Mouse (Mus musculus) adrenal gland, postnatal 36 days (tissue): Measurements from ENCODE around the gene Klhdc4. TPM values are rescaled to one million over a fixed set of nuclear protein-coding genes. Genes with fewer than 3 reads are reported as not detected.

Experiments
- DNase-seq, 2 experiments: peaks; one replicate each; pipeline ENCODE4 v3.0.0; 2021; ENCODE audit warnings: mixed read lengths in 1 of 2
- total RNA-seq, 2 experiments: library from RNA; stranded (reverse); gene quantifications; 2 replicates each; pipeline ENCODE4 v1.2.3; 2021

Gene Klhdc4
- total RNA-seq, 2 experiments from 2014 or later, result 22.7 to 23.1 TPM

DNA sequence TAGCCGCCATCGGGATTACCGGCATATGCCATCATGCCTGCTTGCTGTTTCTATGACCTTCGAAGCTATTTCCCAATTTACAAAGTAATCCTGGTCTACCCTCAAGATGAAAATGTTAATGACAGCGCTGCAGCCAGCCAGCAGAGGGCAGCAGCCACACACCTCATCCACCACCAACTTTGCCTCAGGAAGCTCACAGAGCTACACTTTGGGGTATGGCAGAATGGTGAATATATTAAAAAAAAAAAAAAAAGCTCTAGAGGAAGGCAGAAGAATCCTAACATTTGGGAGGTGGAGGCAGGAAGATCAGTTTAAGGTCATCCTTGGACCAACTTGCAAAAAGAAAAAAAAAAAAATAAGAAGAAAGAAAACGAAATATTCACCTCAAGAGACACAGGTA, 20.6 kb upstream of the Klhdc4 start:
- DNase-seq, result peak; percentile 82 to 84

DNA sequence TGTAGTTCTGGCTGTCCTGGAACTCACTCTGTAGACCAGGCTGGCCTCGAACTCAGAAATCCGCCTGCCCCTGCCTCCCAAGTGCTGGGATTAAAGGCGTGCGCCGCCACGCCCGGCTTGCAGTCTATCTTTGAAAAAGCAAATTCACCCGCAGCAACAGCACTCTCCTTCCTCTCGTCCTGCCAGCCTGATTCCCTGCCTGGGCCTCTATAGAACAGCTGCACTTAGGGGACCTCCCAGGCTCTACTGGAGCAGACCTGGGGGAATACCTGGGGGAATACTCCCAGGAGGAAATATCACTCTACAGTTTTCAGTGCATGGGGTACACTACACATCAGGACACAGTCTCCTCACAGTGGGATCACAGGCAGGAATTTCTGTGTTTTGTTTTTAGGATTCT, 19.9 kb upstream of the Klhdc4 start:
- DNase-seq, result no peak

DNA sequence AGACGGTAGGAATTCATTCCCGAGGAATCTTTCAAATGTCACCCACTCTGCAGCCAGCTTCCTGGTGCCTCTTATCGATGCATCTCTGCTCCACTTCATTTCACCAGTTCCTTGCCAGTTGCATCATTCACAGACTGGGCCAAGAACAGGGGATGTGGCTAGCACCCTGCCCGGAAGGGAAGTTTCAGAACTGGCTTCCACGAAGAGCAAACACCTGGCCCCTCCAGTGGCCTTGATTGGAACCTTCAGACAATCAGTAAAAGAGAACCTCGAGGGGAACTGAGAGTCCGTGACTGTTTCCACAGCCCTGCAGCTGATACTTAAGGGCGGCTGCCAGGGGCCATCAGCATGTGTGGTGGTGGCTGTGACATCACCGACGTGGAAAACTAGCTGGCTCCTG, 19.1 kb upstream of the Klhdc4 start:
- peak in 1 of 2 experiments; percentile 15 for DNase-seq

DNA sequence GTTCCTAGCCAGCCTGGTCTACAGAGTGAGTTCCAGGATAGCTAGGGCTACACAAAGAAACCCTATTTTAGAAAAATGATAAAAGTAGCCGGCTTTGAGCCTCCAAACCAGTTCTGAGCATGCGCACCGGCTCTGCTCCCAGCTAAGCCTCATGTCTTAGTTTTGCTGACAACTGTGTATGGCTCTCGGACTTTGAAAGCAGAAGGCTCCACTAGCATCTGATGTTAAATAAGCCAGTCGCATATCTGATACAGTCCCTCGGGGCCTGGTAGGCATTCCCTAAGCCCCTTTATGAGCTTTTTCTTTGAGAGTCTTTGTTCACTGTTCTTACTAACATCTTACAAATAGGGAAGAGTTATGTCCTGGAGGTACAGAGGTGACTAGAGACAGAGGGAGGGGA, 18.6 kb upstream of the Klhdc4 start:
- DNase-seq, result no peak

DNA sequence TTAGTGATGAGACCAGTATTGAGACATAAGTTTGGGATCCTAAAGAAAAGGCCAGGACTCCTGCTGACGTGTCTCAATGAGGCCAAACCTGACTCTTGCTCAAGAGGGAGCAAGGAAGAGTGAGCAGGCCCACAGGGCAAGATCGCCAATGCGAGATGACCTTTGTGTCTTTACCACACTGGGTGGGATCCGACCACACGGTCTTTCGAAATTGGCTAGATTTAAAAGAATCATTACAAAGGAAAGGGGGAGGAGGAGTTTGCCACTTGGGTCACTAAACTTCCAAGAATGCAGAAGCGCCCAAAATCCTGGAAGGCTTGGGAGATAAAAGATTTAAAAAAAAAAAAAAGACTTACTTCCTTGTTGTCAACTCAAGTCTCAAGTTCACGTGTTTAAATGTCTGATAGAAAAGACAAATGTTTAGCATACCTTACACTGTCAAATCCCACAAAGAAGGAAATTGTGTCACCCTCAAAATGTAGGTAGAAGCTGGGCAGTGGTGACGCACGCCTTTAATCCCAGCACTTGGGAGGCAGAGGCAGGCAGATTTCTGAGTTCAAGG, 18.0 kb upstream of the Klhdc4 start:
- no peak for DNase-seq

DNA sequence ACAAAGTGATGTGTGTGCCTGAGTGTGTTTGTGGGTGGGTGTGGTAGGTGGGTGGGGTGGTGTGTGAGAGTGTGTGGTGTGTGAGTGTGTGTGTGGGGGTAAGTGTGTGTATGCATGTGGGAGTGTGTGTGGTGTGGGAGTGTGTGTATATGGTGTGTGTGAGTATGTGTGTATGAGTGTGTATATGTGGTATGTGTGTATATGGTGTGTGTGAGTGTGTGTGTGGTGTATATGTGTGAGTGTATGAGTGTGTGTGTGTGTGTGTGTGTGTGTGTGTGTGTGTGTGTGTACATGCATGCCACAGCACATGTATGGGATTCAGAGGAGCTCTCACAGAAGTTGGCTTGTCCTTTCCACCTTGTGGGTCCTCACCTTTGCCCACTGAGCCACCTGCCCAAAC, 17.4 kb upstream of the Klhdc4 start:
- no peak for DNase-seq

DNA sequence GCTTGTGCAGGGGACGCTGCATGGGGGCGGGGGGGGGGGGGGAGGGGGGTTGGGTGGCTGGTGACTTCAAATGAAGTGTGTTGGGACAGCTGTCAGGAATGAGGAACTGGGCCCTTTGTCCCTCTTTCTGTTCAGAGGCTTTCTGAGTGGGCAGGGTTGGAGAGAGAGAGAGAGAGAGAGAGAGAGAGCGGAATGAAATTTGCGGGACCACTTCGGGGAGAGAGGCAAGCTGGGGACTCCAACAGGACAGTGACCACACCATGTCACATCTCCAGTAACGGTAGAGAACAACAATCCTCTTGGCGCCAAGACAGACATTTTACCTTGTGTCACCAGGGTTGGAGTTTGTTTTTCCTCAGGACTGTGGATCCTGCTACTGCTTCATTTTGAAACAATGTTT, 15.4 kb upstream of the Klhdc4 start:
- no peak for DNase-seq

DNA sequence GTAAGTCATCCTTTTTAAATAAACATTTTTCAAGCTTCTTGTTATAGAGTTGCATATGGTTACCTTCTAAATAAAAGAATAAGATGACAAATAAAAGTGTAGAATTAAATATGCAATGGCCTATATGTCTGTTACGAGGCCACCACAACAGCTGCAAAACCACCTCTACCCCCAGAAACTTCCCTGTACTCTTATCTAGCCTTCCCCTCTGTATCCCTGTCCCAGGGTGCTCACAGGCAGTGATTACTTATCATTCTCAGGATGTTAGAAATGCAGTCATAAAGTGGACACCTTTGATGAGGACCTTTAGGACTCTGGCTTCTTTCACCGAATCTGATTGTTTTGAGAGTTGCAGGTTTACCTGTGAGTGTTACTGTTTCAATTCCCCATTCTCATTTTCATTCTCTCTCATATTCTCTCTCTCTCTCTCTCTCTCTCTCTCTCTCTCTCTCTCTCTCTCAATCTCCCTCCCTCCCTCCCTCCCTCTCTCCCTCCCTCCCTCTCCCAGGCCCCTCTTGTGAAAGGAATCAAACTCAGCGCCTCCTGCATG, 13.9 kb upstream of the Klhdc4 start:
- no peak for DNase-seq

DNA sequence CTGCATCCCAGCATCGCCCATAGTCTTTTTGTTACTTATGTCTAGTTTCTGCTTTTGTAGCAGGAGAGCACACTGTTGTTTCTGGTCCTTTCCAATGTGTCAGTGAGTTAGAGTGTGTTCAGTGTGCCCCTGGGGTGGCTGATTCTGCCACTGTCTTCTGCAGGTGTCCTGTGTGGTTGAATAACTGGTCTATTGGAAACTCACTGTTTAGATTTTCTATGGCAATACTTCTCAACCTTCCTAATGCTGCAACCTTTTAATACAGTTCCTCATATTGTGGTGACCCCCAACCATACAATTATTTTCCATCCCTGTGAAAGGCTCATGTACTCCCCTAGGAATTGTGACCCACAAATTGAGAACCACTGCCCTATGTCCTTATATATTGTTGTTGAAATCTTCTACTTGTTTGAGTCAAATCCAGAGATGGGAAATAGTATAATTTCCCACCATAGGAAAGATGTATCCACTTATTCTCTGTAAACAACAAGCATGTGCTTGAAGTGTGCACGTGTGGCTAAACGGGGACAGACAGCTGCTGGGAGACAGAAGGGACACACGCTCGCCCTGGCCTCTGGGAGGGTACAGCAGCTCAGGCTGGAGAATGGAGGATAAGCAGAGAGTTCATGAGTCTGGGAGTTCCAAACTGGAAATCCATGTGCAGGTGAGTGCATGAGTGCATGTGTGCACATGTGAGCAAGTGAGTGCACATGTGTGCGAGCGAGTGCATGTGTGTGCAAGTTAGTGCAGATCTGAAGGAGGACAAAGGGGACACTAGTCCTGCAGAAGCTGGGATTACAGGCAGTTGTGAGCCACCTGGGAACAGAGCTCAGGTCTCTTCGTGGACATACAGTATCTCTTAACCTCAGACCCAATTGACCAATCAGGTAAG, 12.9 kb upstream of the Klhdc4 start:
- no peak for DNase-seq

DNA sequence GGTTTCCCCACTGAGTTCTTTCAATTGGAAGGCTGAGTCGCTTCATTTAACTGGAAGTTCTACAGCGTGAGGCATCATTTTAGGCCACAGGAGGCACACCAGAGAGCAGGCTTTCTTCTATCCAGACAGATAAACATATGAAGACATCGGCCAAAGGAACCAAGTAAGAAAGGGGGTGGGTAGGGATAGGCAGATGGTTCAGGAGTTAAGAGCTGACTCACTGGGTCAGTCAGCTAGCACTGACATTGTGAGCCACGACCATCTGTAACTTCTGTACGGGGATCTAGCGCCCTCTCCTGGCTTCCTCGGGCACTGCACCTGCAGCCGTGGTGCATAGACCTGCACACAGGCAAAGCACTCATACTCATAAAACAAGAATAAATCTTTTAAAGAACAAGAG, 11.9 kb upstream of the Klhdc4 start:
- peak; percentile 66 to 75 for DNase-seq

DNA sequence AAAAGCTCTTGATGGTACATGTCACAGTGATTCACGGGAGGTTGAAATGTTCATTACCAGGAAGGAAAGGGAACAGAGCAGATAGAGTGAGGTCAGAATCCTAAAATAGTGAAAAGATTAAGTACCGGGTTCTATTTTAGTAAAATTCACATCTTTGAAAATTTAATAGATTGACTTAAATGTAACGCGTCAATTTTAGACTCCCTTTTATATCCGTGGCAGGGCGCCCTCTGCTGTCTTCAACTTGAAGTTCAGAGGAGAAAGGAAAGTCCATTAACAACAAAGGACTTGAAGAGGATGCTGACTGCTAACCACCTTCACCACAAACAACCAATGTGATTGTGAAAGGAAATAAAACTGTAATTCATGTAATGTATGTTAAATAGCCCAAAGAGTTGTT, 3.1 kb upstream of the Klhdc4 start:
- peak; percentile 71 to 78 for DNase-seq

DNA sequence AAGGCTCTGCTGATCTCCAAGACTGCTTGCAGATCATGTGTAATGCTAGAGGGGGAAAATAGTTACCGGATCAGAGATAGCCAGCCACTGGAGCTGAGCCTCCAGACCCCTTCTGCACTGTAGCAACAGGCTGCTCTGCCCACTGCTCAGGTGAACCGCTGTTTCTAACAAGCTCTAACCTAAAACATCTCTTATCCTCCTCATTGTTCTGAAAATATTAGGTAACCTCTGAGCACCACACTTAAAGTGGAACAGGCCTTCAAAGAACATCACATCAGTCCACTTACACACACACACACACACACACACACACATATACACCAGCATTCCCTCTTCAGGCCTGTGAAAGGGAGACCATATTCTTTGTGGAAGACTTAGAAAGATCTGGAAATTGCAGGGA, 2.7 kb upstream of the Klhdc4 start:
- no peak for DNase-seq

DNA sequence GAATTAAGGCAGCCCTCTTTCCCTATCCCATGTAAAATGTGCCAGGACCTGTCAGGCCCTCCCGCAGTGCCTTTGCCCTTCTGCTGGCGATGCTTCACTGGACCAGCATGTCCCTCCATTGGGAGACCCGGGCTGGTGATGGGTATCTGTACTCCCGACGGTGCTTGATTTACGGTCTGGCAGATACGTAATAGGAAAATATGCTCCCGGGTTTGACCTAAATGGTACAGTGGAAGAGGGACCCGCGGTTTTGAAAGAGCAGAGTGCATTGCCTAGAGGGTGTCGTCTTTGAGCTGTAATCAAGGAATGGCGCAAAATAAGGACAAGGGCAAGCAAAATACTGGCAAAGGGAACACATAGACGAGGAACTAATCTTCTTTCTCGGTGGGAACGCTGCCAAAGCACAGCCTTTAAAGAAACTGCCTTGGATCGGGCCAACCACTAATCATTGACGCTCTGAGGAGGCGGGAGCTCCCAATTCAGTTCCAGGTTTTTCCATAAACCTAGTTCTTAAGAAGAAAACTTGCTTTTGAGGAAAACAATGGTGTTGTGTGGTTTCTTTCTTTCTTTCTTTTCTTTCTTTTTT, 501 bp upstream of the Klhdc4 start:
- peak; percentile 13 to 58 for DNase-seq

DNA sequence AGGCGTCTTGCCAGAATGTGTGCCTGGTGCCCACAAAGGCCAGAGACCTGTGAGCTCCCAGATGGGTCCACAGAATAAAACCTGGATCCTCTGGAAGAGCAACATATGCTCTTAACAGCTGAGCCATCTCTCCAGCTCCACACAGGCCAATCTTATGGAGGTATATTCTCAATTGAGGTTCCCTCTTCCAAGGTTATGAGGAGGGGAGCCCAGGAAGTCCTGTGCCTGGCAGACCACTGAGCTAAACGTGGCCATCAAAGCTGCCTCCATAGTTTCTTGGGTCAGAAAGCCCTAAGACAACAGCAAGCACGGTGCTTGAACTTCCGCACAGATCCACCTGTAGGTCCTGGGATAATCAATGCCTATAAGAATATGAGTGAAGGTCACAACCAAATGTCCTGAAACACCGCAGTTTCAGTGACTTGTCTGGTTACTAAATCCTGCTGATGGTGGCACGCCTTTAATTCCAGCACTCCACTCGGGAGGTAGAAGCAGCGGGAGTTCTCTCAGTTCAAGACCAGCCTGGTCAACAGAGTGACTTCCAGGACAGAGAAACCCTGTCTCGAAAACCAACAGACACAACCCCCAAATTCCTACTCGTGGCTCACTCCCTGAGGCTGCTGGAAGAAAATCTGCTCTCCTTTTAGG, 869 bp downstream of the Klhdc4 start:
- DNase-seq, result no peak

DNA sequence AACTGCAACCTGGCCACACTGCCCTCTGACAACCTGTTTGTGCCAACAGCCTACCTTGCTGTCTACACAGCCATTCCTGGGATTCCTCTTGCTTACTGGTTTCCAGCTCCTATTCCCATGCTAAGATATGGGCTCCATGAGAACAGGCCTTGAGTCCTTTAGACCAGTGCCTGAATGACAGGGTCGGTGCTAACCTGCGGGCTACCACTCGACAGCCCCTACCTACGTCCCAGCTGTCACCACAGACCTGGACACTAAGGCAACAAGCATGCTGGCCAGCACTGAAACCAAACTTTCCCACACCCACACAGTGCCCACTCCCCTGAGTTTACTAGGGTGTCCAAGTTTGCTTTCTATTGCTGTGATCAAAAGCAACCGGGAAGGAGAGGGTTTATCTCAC, 1.6 kb downstream of the Klhdc4 start:
- no peak for DNase-seq

DNA sequence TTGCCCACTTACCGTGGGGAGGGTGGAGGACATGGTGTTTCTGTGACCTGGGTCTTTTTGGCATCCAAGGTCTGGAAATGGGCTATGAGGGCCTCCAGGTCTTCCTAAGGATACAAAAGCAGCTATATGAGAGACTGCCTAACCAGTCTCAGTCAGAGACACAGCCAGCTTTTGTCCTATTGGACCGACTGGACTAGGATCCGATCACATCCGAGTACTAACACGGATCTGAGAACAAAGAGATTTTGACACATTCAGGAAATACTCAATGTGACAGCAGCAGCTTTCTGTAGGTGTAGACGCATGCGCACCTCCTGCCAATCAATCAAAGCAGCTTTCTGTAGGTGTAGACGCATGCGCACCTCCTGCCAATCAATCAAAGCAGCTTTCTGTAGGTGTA, 7.6 kb downstream of the Klhdc4 start:
- no peak for DNase-seq

DNA sequence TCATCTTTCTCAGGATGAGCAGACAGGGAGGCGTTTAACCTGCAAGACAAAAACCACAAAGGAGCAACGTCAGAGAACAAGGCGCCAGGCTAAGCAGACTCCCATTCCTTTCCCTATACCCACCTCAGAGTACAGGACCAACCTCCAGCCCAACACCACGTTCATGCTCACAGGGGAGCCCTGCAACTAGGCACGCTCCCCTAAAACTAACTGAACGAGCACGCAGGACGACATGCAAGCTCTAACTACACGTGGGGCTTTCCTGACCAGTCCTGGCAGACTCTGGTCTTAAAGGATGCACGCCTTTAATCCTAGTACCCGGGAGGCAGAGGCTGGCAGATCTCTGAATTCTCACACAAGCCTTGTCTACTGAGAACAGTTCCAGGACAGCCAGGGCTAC, 8.0 kb downstream of the Klhdc4 start:
- DNase-seq, result no peak

DNA sequence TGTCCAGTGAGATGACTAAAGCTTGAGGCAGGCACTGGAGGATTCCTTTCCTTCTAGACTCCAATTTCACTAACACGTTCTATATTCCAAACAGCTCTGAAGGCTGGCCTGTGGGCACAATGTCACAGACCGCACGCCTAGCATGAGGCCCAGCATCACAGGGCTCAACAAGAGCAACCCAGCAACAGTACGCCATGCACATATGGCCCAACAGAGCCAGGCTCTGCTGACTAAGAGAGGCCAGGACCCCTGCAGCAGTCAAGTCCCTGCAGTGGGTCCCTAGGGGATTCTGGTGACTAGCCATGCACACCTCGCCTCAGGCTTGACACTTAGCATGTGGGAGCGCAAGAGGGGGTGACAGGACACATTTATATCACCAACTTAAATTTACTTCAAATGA, 8.5 kb downstream of the Klhdc4 start:
- no peak for DNase-seq

DNA sequence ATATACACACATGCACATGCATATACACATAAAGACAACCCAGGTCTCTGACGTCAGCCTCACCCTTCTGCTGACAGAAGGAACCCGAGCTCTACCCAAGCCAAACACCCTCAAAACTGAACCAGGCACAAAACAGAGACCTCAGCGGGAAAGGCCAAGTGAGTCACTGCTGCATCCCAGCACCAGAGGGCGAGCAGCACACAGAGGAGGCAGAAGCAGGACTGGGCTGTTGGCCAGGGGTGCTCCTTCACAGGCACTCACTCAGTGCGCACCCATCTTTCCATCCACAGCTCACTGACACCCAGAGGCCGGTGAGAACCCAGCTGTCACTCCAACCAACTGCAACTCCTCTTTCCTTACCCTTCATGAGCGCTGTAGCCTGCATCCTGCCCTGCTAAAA, 11.1 kb downstream of the Klhdc4 start:
- DNase-seq, result no peak

DNA sequence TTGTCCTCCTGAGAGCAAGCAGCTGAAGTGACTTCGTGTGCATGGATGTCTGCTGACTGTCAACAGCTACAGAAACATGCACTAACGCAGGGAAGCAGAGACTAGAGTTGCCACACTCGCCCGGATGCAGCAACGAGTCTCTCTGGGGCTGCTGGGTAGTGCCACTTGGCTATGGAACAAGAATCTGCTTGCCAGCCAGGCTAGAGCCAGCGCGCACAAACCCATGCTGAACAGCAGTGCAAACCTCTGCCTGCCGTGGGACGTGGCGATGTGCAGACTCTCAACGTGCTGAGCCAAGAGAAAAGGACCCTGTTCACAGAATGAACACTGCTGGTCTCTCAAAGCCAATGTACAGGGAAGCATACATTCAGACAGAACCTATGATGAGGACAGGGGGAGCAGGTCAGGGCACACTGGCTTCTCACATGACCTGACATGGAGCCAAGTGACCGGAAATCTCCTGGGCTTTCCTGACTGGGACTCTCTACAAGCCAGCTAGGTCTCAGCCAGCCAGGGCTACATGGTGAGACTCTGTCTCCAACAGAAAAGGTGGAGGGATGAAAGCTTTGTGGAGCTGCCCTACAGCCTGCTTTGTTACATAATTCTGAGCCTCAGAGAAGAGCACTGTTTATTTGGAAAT, 17.3 kb downstream of the Klhdc4 start:
- peak in 1 of 2 experiments; percentile 47 for DNase-seq

DNA sequence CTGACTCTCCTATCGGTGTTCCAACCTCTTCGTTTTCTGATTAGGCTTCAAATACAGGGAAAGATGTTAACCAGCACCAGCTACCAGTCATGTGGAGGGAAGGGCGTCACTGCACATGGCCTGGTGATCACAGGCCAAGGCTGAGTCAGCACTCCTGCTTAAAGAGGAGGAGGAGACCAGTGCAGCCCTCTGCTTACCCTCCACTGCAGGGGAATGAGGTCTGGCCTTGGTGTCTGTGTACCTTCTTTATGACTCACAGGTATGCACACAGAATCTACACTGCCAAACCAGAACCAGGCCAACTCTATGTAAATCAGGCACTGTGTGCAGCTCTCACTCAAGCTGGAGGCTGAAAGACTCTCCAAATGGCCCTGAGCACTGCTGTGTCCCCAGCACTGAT, 17.9 kb downstream of the Klhdc4 start:
- peak in 1 of 2 experiments; percentile 41 for DNase-seq

DNA sequence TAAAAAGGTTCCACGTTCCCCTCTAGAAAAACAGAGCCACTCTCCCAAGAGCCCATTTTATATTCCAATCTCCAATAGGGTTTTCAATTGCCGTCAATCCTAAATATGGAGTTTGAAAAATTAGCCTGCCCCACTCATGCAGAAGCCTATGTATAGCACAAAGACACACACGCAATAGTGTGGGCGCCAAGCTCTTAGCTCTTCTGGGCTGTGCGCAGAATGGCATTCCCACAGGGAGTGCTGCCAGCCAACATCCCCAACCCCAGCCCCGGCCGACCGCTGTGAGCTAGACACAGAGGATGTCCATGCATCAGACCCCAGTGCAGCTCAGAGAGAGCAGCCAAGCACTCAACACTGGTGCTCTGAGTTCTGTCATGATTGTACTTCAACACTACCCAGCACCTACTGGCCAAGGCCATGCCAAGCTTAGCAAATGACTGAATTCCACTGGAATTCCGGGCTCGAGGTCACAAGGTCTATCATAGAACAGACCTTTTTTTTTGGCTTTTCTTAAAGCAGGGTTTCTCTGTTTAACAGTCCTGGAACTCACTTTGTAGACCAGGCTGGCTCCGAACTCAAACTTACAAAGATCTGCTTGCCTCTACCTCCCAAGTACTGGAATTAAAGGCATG, 19.7 kb downstream of the Klhdc4 start:
- DNase-seq, result peak; percentile 43 to 60
